Mouse (Mus musculus) midbrain, postnatal 0 days (tissue): ENCODE measurements around the gene Luc7l3. TPM values are rescaled to one million over a fixed set of nuclear protein-coding genes. Genes with fewer than 3 reads are reported as not detected.

ENCODE experiments used
- ATAC-seq: fragments of 200-750 bp; cut with Nextera tagmentation; 2 replicates; pipeline ENCODE4 v1.8.0; 2017; ENCODE audit warnings: moderate number of reproducible peaks, mild to moderate bottlenecking, moderate TSS enrichment, moderate library complexity; ENCODE audit not compliant: low FRiP score
- DNase-seq: peaks from one replicate; pipeline ENCODE4 v3.0.0-alpha.2; 2015; ENCODE audit warnings: low spot score
- H3K27ac ChIP-seq: fragments of 300-500 bp; sonication (generic); 2 replicates; pipeline ENCODE4 v1.5.1; 2014; ENCODE audit warnings: low read depth, mild to moderate bottlenecking, low read length, mixed read lengths
- H3K27me3 ChIP-seq: fragments of 300-500 bp; sonication (generic); 2 replicates; pipeline ENCODE4 v1.6.1; 2014; ENCODE audit warnings: low read length, control low read depth, mixed read lengths; ENCODE audit not compliant: insufficient read depth
- H3K36me3 ChIP-seq: fragments of 300-500 bp; sonication (generic); 2 replicates; pipeline ENCODE4 v1.6.1; 2014; ENCODE audit warnings: low read length, control low read depth, mixed read lengths; ENCODE audit not compliant: insufficient read depth
- H3K4me1 ChIP-seq: fragments of 300-500 bp; sonication (generic); 2 replicates; pipeline ENCODE4 v1.6.1; 2014; ENCODE audit warnings: mild to moderate bottlenecking, control low read depth, antibody characterized with exemption, low read length, mixed read lengths; ENCODE audit not compliant: insufficient read depth
- H3K4me2 ChIP-seq: fragments of 300-500 bp; sonication (generic); 2 replicates; pipeline ENCODE4 v1.6.1; 2014; ENCODE audit warnings: low read depth, mild to moderate bottlenecking, low read length, mixed read lengths; ENCODE audit not compliant: poor library complexity, severe bottlenecking
- H3K4me3 ChIP-seq: fragments of 300-500 bp; sonication (generic); 2 replicates; pipeline ENCODE4 v1.5.1; 2014; ENCODE audit warnings: low read depth, mild to moderate bottlenecking, low read length, moderate library complexity
- H3K9ac ChIP-seq: fragments of 300-500 bp; sonication (generic); replicated peaks from 2 replicates; pipeline ENCODE4 v1.6.1; 2014; ENCODE audit warnings: mild to moderate bottlenecking, low read length, moderate library complexity, mixed read lengths; ENCODE audit not compliant: poor library complexity, severe bottlenecking
- H3K9me3 ChIP-seq: fragments of 300-500 bp; sonication (generic); 2 replicates; pipeline ENCODE4 v1.6.1; 2016; ENCODE audit warnings: low read length, control low read depth
- CTCF ChIP-seq: IDR thresholded peaks from 2 replicates; pipeline ENCODE4 v1.5.1; 2016; ENCODE audit warnings: antibody characterized with exemption, mild to moderate bottlenecking
- WGBS: fragments of 180-500 bp; shearing (Covaris S2); extraction: QIAGEN DNeasy Blood & Tissue Kit; methylation state at CpG from one replicate; pipeline ENCODE4 v1.1.7; 2014; 5-methylcytosine and 5-hydroxymethylcytosine counted together
- polyA plus RNA-seq: library from polyadenylated mRNA; unstranded; fragments of >200 nt; fragmentation: Nextera tagmentation; extraction: Ambion mirVana; gene quantifications from 2 replicates; pipeline ENCODE4 v1.2.1, GENCODE M21; 2015
- total RNA-seq: library from RNA; depleted of rRNA; stranded (reverse); fragments of >200 nt; gene quantifications from 2 replicates; pipeline ENCODE4 v1.2.3, GENCODE M21; 2014

Luc7l3 gene
- total and polyA plus RNA-seq, 2 experiments from 2014 or later, result 47.5 to 124 TPM

DNA sequence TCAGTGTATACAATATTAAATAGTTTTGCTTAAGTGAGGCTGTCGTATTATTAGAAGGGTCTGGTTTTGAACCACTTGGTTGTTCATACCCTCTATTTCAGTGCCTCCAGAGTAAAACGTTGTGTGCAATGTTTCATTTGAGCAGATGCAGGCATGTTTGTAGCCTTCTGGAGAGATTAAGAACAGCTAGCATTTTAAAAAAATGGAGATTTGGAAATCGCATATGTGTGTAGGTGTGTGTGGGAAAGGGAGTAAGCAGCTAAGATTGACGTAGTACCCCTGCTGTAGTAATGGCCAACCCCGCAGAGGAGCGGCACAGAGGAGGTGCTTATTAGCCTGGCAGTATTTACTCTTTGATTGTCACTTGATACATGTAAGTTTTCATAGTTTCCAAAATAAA is 10.9 kb upstream of the Luc7l3 start:
- peaks cover 16% of the 10 kb centered on the region; the same call in 1 of the 2 replicates for H3K36me3 ChIP-seq
- H3K9me3 ChIP-seq, result no peaks in the 10 kb centered on the region
- WGBS, result 93% methylated on average over 6 of the region's 6 CpGs
- no peak overlapping the region for H3K9ac ChIP-seq
- H3K27ac ChIP-seq, result no peak overlapping the region
- TF ChIP-seq CTCF, result no peak
- H3K4me1 ChIP-seq, result peaks cover 4% of the 10 kb centered on the region; the same call in 1 of the 2 replicates
- H3K4me3 ChIP-seq, result no peak overlapping the region
- H3K4me2 ChIP-seq, result no peak overlapping the region
- DNase-seq (no peak), ATAC-seq (no peak)
- no peaks in the 10 kb centered on the region for H3K27me3 ChIP-seq

DNA sequence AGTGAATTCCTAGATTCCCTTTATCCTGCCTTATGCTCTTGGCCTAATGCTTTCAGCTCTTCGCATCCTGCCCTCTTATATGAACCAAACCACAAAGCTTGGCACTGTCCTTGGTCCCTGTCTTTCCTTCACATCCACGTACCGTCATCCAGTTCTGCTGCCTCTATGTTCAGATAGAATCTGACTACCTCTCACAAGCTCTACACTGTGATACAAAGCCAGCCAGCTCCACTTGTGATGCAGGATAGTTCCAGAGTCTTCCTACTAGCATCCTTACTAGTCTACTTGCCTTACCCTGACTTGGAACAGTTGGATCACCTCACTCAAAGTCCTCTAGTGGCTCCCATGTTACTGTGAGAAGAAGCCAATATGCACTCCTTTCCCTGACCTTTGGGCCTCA is 8.4 kb upstream of the Luc7l3 start:
- ATAC-seq (no peak), DNase-seq (no peak)
- Histone ChIP-seq H3K36me3 (peaks cover 6% of the 10 kb centered on the region; the same call in 1 of the 2 replicates), H3K4me1 (peaks cover 7% of the 10 kb centered on the region; the same call in 1 of the 2 replicates), H3K9me3 (no peaks in the 10 kb centered on the region), H3K4me2 (no peak overlapping the region; the same call in 1 of the 2 replicates), H3K27ac (no peak overlapping the region), H3K27me3 (no peaks in the 10 kb centered on the region), H3K4me3 (no peak overlapping the region), H3K9ac (no peak overlapping the region)
- no peak for TF ChIP-seq CTCF
- WGBS, result 83% methylated on average over 3 of the region's 3 CpGs

DNA sequence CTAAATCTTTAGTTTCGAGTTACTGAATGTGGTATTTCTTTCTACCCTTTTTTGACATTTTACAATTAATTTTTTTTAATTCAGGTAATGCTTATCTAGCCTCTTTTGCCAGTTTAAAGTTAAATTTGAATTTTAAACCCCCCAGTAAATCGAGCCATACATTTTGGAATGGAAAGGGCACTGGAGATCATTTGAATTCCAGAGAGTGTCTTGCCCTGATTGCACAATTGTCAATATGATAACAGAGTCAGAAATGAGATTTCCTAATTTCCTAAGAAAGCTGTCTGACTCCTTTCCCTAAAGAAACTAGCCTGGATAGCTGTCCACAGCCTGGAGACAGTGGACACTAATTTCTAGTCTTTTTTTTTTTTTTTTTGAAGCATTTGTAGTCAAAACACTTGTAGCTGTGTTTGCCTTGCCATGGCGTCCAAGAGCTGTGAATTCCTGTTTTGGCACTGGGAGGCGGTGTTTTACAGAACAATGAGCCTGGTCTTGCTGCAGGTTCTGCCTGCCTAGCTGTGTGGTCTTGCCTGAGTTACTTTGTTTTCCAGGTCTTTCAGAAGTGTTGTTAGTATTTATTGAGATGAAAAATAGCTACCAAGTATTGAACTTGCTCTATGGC is 7.6 kb upstream of the Luc7l3 start:
- peak; percentile 71 for TF ChIP-seq CTCF
- peak overlapping the region; percentile 97 for H3K27ac ChIP-seq
- 0 out of 2 replicates have a peak overlapping the region, but pooled peaks have one; percentile 85 for H3K4me3 ChIP-seq
- no peaks in the 10 kb centered on the region for H3K27me3 ChIP-seq
- 45% methylated on average over 4 of the region's 4 CpGs for WGBS
- H3K9ac ChIP-seq, result no peak overlapping the region
- ATAC-seq (no peak), DNase-seq (peak; percentile 87)
- peaks cover 7% of the 10 kb centered on the region; the same call in 1 of the 2 replicates for H3K4me1 ChIP-seq
- peaks cover 2% of the 10 kb centered on the region; the same call in 1 of the 2 replicates for H3K36me3 ChIP-seq
- no peak overlapping the region; the same call in 1 of the 2 replicates for H3K4me2 ChIP-seq
- no peaks in the 10 kb centered on the region for H3K9me3 ChIP-seq

DNA sequence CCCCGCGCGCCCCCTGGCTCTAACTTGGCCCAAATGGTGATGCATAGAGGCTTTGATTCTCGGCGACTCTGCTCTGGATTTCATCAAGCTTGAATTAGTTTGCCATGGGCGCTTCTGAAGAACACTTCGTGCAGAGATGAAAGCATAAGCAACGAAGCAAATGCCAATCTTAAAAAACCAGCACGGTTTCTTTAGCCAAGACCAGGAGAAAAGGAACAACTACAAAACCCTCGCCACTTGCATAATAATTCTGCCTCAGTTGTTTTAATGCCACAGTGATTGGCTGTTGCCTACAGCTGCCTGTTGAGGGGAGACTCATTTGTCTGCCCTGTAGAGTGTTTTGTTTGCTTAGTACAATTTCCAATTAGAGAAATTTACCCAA is 6.8 kb upstream of the Luc7l3 start:
- Histone ChIP-seq H3K36me3 (no peaks in the 10 kb centered on the region), H3K4me2 (peak overlapping the region; percentile 78), H3K9me3 (no peaks in the 10 kb centered on the region), H3K27ac (peak overlapping the region; percentile 97), H3K4me1 (peaks cover 7% of the 10 kb centered on the region; the same call in 1 of the 2 replicates), H3K27me3 (no peaks in the 10 kb centered on the region), H3K9ac (peak overlapping the region; percentile 98), H3K4me3 (peak overlapping the region; percentile 85)
- DNase-seq (peak; percentile 63), ATAC-seq (no peak)
- no peak for TF ChIP-seq CTCF
- WGBS, result 2% methylated on average over 10 of the region's 10 CpGs

DNA sequence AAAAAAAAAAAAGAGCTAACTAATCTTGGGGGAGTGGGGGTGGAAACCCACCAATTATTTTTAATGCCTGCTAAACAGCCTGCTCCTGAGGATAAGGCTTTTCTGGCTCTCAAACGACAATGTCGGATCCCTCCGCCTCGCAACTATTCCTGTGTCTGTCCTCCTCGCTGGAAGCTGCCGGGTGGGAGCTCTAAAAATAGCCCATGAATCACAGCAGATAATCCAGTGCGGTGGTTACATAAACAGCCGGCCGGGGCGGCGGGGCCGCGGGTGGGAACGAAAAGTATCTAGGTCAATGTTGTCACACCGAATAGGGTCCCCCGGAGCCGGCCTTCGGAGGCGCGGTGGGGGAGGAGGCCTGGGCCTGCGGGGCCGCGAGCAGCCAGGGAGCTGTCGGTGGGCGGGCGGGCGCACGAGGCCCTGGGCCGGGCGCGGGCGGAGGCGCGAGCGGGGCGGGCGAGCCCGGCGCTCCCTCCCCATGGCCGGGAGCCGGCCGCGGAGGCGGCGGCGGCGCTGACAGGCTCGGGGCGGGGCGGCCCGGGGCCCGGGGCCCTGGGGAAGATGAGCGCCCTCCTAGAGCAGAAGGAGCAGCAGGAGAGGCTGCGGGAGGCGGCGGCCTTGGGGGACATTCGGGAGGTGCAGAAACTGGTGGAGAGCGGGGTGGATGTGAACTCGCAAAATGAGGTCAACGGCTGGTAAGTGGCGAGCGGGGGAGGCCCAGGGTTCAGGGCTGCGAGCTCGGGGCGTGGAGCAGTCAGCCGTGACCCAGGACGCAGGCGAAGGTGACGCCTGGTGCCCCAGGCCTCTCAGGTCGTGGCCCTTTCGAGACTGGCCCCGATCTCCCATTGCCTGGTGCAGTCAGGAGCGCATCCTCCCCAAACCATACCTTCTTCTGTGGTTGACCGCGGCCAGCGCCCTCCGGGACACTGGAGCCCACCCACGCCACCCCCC is 6.2 kb upstream of the Luc7l3 start, which contains the start of gene Ankrd40:
Ankrd40 (plus strand) TSS at position 309 of the 951 bp plus-strand sequence.
- ATAC-seq (peak; percentile 88), DNase-seq (peak; percentile 98)
- TF ChIP-seq CTCF, result no peak
- no peaks in the 10 kb centered on the region for H3K27me3 ChIP-seq
- H3K4me1 ChIP-seq, result peaks cover 7% of the 10 kb centered on the region; the same call in 1 of the 2 replicates
- no peaks in the 10 kb centered on the region for H3K36me3 ChIP-seq
- peak within 1 kb of the TSS; percentile 78 for H3K4me2 ChIP-seq
- H3K27ac ChIP-seq, result peak within 1 kb of the TSS; percentile 97
- no peaks in the 10 kb centered on the region for H3K9me3 ChIP-seq
- peak within 1 kb of the TSS; percentile 85 for H3K4me3 ChIP-seq
- peak within 1 kb of the TSS; percentile 98 for H3K9ac ChIP-seq
- WGBS, result under 1% methylated on average over 66 of the region's 78 CpGs
